Mouse (Mus musculus) hindbrain, embryonic 13.5 days (tissue): ENCODE data around the gene Lhfpl3. TPM values are rescaled to one million over a fixed set of nuclear protein-coding genes. Genes with fewer than 3 reads are reported as not detected.

Experiments
- ATAC-seq: fragments of 200-750 bp; cut with Nextera tagmentation; 2 replicates; pipeline ENCODE4 v1.8.0; 2017; ENCODE audit warnings: moderate TSS enrichment; ENCODE audit not compliant: low FRiP score
- H3K27ac ChIP-seq: fragments of 300-500 bp; sonication (generic); 2 replicates; pipeline ENCODE4 v1.5.1; 2015; ENCODE audit warnings: inconsistent platforms, mild to moderate bottlenecking, moderate library complexity
- H3K27me3 ChIP-seq: fragments of 300-500 bp; sonication (generic); 2 replicates; pipeline ENCODE4 v1.6.1; 2015; ENCODE audit warnings: mild to moderate bottlenecking, inconsistent platforms
- H3K36me3 ChIP-seq: fragments of 300-500 bp; sonication (generic); 2 replicates; pipeline ENCODE4 v1.6.1; 2015; ENCODE audit warnings: mild to moderate bottlenecking, inconsistent platforms
- H3K4me1 ChIP-seq: fragments of 300-500 bp; sonication (generic); replicated peaks from 2 replicates; pipeline ENCODE4 v1.6.1; 2015; ENCODE audit warnings: inconsistent platforms
- H3K4me2 ChIP-seq: fragments of 300-500 bp; sonication (generic); 2 replicates; pipeline ENCODE4 v1.6.1; 2015; ENCODE audit warnings: inconsistent platforms, mild to moderate bottlenecking, moderate library complexity
- H3K4me3 ChIP-seq: fragments of 300-500 bp; sonication (generic); 2 replicates; pipeline ENCODE4 v1.5.1; 2015; ENCODE audit warnings: mild to moderate bottlenecking, inconsistent platforms
- H3K9ac ChIP-seq: fragments of 300-500 bp; sonication (generic); 2 replicates; pipeline ENCODE4 v1.6.1; 2015; ENCODE audit warnings: mild to moderate bottlenecking, inconsistent platforms
- H3K9me3 ChIP-seq: fragments of 300-500 bp; sonication (generic); 2 replicates; pipeline ENCODE4 v1.6.1; 2016; ENCODE audit warnings: inconsistent platforms
- WGBS: fragments of 180-500 bp; shearing (Covaris S2); methylation state at CpG from one replicate; pipeline ENCODE4 v1.1.7; 2015; 5-methylcytosine and 5-hydroxymethylcytosine counted together
- microRNA-seq: library from miRNA; unstranded; fragments of <30 nt; microRNA quantifications from one replicate; pipeline ENCODE4, GENCODE M21; 2016
- polyA plus RNA-seq: library from polyadenylated mRNA; unstranded; fragments of >200 nt; fragmentation: Nextera tagmentation; extraction: Ambion mirVana; gene quantifications from 2 replicates; pipeline ENCODE4 v1.2.1, GENCODE M21; 2015

Lhfpl3 gene
- polyA plus RNA-seq, 1 experiment from 2014 or later = 9.7 TPM

- Histone ChIP-seq H3K4me1 (peaks cover 4% of the 10 kb centered on the region; the same call in 1 of the 2 replicates), H3K27ac (no peak overlapping the region), H3K27me3 (no peaks in the 10 kb centered on the region), H3K4me3 (no peak overlapping the region), H3K9me3 (no peaks in the 10 kb centered on the region), H3K9ac (no peak overlapping the region), H3K36me3 (no peaks in the 10 kb centered on the region), H3K4me2 (no peak overlapping the region)
- ATAC-seq = no peak
- 59% methylated on average over 3 of the region's 3 CpGs for WGBS
Measured at GRCm38 (mm10) chr5:23255816-23256418, 510.1 kb downstream of the Lhfpl3 start.

DNA sequence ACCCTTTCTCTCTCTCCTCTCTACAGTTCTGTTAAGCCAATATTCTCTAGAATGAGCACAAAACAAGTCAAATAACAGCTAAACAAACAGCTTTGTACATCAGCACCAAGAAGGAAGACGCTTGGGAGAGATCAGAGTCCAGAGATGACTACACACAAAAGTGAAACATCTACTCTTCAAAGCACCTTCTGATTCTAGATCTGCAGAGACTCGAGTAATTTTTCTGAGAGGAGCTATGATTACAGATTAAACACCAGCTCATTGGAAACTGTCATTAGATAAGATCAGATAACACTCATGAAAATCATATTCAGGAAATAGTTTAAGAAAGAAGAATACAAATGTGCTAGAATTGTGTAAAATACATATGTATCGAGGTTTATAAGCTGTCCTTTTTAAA lies 527.5 kb downstream of the Lhfpl3 start:
- Histone ChIP-seq H3K27me3 (no peaks in the 10 kb centered on the region), H3K4me2 (no peak overlapping the region), H3K27ac (no peak overlapping the region), H3K36me3 (no peaks in the 10 kb centered on the region), H3K9me3 (no peaks in the 10 kb centered on the region), H3K4me3 (no peak overlapping the region), H3K4me1 (no peaks in the 10 kb centered on the region), H3K9ac (no peak overlapping the region)
- ATAC-seq = no peak
- WGBS = 85% methylated on average over 3 of the region's 3 CpGs

GRCm38 (mm10) chr5:23279364-23279763 lies 533.5 kb downstream of the Lhfpl3 start:
- ATAC-seq = no peak
- no peaks in the 10 kb centered on the region for H3K4me1 ChIP-seq
- H3K27ac ChIP-seq = no peak overlapping the region
- 94% methylated on average over 7 of the region's 7 CpGs for WGBS
- no peaks in the 10 kb centered on the region for H3K27me3 ChIP-seq
- H3K9me3 ChIP-seq = no peaks in the 10 kb centered on the region
- no peaks in the 10 kb centered on the region for H3K36me3 ChIP-seq
- no peak overlapping the region for H3K4me2 ChIP-seq
- no peak overlapping the region for H3K4me3 ChIP-seq
- no peak overlapping the region for H3K9ac ChIP-seq

- H3K27me3 ChIP-seq = no peaks in the 10 kb centered on the region
- H3K27ac ChIP-seq = no peak overlapping the region
- WGBS = 25% methylated on average over 3 of the region's 3 CpGs
- no peak overlapping the region for H3K4me2 ChIP-seq
- H3K36me3 ChIP-seq = no peaks in the 10 kb centered on the region
- H3K4me1 ChIP-seq = no peaks in the 10 kb centered on the region
- ATAC-seq = no peak
- no peak overlapping the region for H3K9ac ChIP-seq
- H3K4me3 ChIP-seq = no peak overlapping the region
- H3K9me3 ChIP-seq = no peaks in the 10 kb centered on the region
Measured at GRCm38 (mm10) chr5:23284884-23285283, 539.0 kb downstream of the Lhfpl3 start.

DNA sequence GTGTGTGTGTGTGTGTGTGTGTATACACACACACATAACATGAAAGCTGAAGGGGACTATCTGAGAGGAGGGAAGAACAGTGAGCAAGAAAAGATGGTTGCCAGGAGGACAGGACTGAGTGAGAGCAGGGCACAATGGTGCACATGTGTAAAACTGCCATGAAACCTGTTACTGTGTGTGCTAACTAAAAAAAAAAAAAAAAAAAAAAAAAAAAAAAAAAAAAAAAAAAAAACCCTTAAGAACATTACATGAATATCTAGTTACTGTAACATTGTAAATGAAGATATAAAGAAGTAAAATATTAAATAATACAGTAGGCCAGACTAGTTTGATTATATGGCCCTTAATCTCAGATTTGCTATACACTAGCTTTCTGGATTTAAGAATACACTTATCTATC lies 543.3 kb downstream of the Lhfpl3 start:
- Histone ChIP-seq H3K9me3 (no peaks in the 10 kb centered on the region), H3K27ac (no peak overlapping the region), H3K9ac (no peak overlapping the region), H3K4me1 (no peaks in the 10 kb centered on the region), H3K36me3 (no peaks in the 10 kb centered on the region), H3K4me2 (no peak overlapping the region), H3K27me3 (no peaks in the 10 kb centered on the region), H3K4me3 (no peak overlapping the region)
- ATAC-seq = no peak

Small RNA genes lying within 50 kb of the gene (microRNA-seq; reads per million reads assigned to microRNA genes)
- not detected for gene Gm28022
- gene Gm44363 = not detected

Other genes starting within 250 kb of the Lhfpl3 start
- gene Orc5, start 195.6 kb upstream of the Lhfpl3 start, polyA plus RNA-seq = 37.8 and 38.2 TPM in 2 replicates